Mouse (Mus musculus) ES-Bruce4 (cell line): ENCODE measurements around the gene Sipa1l1. TPM values are rescaled to one million over a fixed set of nuclear protein-coding genes. Genes with fewer than 3 reads are reported as not detected.

ENCODE experiments used
- H3K27ac ChIP-seq: 2 replicates; pipeline ENCODE4 v1.5.1; 2012; ENCODE audit warnings: low read length, inconsistent platforms; ENCODE audit not compliant: insufficient read depth
- H3K27me3 ChIP-seq: 2 replicates; pipeline ENCODE4 v1.6.1; 2012; ENCODE audit warnings: mild to moderate bottlenecking, low read length, inconsistent platforms; ENCODE audit not compliant: control insufficient read depth, poor library complexity, insufficient read depth, severe bottlenecking
- H3K36me3 ChIP-seq: 2 replicates; pipeline ENCODE4 v1.6.1; 2012; ENCODE audit warnings: inconsistent platforms, mild to moderate bottlenecking, low read length, moderate library complexity; ENCODE audit not compliant: control insufficient read depth, poor library complexity, insufficient read depth, severe bottlenecking
- H3K4me1 ChIP-seq: one replicate; pipeline ENCODE4 v1.8.1; 2011; ENCODE audit warnings: low read length; ENCODE audit not compliant: control insufficient read depth, insufficient read depth
- H3K4me3 ChIP-seq: 2 replicates; pipeline ENCODE4 v1.5.1; 2011; ENCODE audit warnings: low read depth, mild to moderate bottlenecking, low read length
- H3K9ac ChIP-seq: 2 replicates; pipeline ENCODE4 v1.6.1; 2012; ENCODE audit warnings: low read depth, mild to moderate bottlenecking, inconsistent platforms; ENCODE audit not compliant: poor library complexity, severe bottlenecking
- H3K9me3 ChIP-seq: replicated peaks from 2 replicates; pipeline ENCODE4 v1.6.1; 2012; ENCODE audit warnings: mild to moderate bottlenecking, low read length, inconsistent platforms; ENCODE audit not compliant: control insufficient read depth, poor library complexity, insufficient read depth, severe bottlenecking
- CTCF ChIP-seq: IDR thresholded peaks from one replicate; pipeline ENCODE4 v1.8.1; 2011; ENCODE audit warnings: low read depth, low read length
- EP300 ChIP-seq: IDR thresholded peaks from 2 replicates; pipeline ENCODE4 v1.6.1; 2011; ENCODE audit warnings: low read depth, low read length; ENCODE audit not compliant: insufficient read depth
- POLR2A ChIP-seq: IDR thresholded peaks from one replicate; pipeline ENCODE4 v1.8.1; 2011; ENCODE audit warnings: low read length; ENCODE audit not compliant: insufficient read depth
- polyA plus RNA-seq: library from polyadenylated mRNA; stranded (reverse); fragments of >200 nt; gene quantifications from 2 replicates; pipeline ENCODE4 v1.2.4, GENCODE M21; 2011; ENCODE audit warnings: low read depth; ENCODE audit not compliant: missing spikeins, insufficient read depth, insufficient read length

Sipa1l1 gene
- polyA plus RNA-seq, 1 experiment, result 44.9 TPM

GRCm38 (mm10) chr12:82400783-82401182, 231.7 kb downstream of the Sipa1l1 start:
- no peak overlapping the region for H3K9ac ChIP-seq
- no peaks in the 10 kb centered on the region for H3K9me3 ChIP-seq
- no peaks in the 10 kb centered on the region for H3K4me1 ChIP-seq
- no peaks in the 10 kb centered on the region; the same call in 1 of the 2 replicates for H3K36me3 ChIP-seq
- no peak overlapping the region for H3K4me3 ChIP-seq
- no peaks in the 10 kb centered on the region for H3K27me3 ChIP-seq
- H3K27ac ChIP-seq, result no peak overlapping the region
- no peak for TF ChIP-seq POLR2A
- TF ChIP-seq EP300, result no peak
- TF ChIP-seq CTCF, result no peak

GRCm38 (mm10) chr12:82401440-82401839, 232.3 kb downstream of the Sipa1l1 start:
- no peaks in the 10 kb centered on the region; the same call in 1 of the 2 replicates for H3K36me3 ChIP-seq
- no peaks in the 10 kb centered on the region for H3K9me3 ChIP-seq
- H3K27ac ChIP-seq, result no peak overlapping the region
- no peaks in the 10 kb centered on the region for H3K4me1 ChIP-seq
- TF ChIP-seq POLR2A (no peak), CTCF (no peak), EP300 (no peak)
- H3K9ac ChIP-seq, result no peak overlapping the region
- H3K27me3 ChIP-seq, result no peaks in the 10 kb centered on the region
- H3K4me3 ChIP-seq, result no peak overlapping the region

- no peak overlapping the region for H3K27ac ChIP-seq
- H3K9ac ChIP-seq, result no peak overlapping the region
- TF ChIP-seq EP300 (no peak), POLR2A (no peak), CTCF (no peak)
- H3K36me3 ChIP-seq, result no peaks in the 10 kb centered on the region; the same call in 1 of the 2 replicates
- H3K4me3 ChIP-seq, result no peak overlapping the region
- H3K27me3 ChIP-seq, result no peaks in the 10 kb centered on the region
- H3K4me1 ChIP-seq, result no peaks in the 10 kb centered on the region
- H3K9me3 ChIP-seq, result no peaks in the 10 kb centered on the region
Measured at GRCm38 (mm10) chr12:82402635-82403034, 233.5 kb downstream of the Sipa1l1 start.

GRCm38 (mm10) chr12:82407531-82408255, 238.6 kb downstream of the Sipa1l1 start:
- H3K36me3 ChIP-seq, result no peaks in the 10 kb centered on the region; the same call in 1 of the 2 replicates

GRCm38 (mm10) chr12:82408486-82408885, 239.4 kb downstream of the Sipa1l1 start:
- no peak for TF ChIP-seq POLR2A
- TF ChIP-seq EP300, result no peak
- TF ChIP-seq CTCF, result no peak

More at GRCm38 (mm10) chr12:82407531-82408255, 238.6 kb downstream of the Sipa1l1 start:
- H3K9me3 ChIP-seq, result no peaks in the 10 kb centered on the region
- no peak overlapping the region for H3K9ac ChIP-seq
- H3K27me3 ChIP-seq, result no peaks in the 10 kb centered on the region
- no peak overlapping the region for H3K4me3 ChIP-seq
- H3K4me1 ChIP-seq, result no peaks in the 10 kb centered on the region
- no peak overlapping the region for H3K27ac ChIP-seq
- TF ChIP-seq POLR2A (no peak), EP300 (no peak), CTCF (no peak)

GRCm38 (mm10) chr12:82409686-82410472, 240.8 kb downstream of the Sipa1l1 start:
- no peak overlapping the region for H3K4me3 ChIP-seq
- no peak overlapping the region for H3K9ac ChIP-seq
- H3K27me3 ChIP-seq, result no peaks in the 10 kb centered on the region
- no peaks in the 10 kb centered on the region for H3K9me3 ChIP-seq
- TF ChIP-seq POLR2A (no peak), CTCF (no peak), EP300 (no peak)
- no peaks in the 10 kb centered on the region for H3K36me3 ChIP-seq
- no peaks in the 10 kb centered on the region for H3K4me1 ChIP-seq
- H3K27ac ChIP-seq, result no peak overlapping the region

More at GRCm38 (mm10) chr12:82408486-82408885, 239.4 kb downstream of the Sipa1l1 start:
- Histone ChIP-seq H3K27me3 (no peaks in the 10 kb centered on the region), H3K4me1 (no peaks in the 10 kb centered on the region), H3K27ac (no peak overlapping the region), H3K9ac (no peak overlapping the region), H3K36me3 (no peaks in the 10 kb centered on the region), H3K9me3 (no peaks in the 10 kb centered on the region), H3K4me3 (no peak overlapping the region)
